Mouse (Mus musculus) skeletal muscle tissue, adult 2 months (tissue): Measurements from ENCODE around the gene Ccdc12.

ENCODE experiments used
- DNase-seq: peaks from one replicate; pipeline ENCODE4 v3.0.0-alpha.2; 2012; ENCODE audit warnings: low read depth, low spot score

Ccdc12 gene

GRCm38 (mm10) chr9:110656249-110657221, at the start of gene Ccdc12:
Ccdc12 (plus strand) TSS chr9:110656503.
- DNase-seq = peak; percentile 98

DNA sequence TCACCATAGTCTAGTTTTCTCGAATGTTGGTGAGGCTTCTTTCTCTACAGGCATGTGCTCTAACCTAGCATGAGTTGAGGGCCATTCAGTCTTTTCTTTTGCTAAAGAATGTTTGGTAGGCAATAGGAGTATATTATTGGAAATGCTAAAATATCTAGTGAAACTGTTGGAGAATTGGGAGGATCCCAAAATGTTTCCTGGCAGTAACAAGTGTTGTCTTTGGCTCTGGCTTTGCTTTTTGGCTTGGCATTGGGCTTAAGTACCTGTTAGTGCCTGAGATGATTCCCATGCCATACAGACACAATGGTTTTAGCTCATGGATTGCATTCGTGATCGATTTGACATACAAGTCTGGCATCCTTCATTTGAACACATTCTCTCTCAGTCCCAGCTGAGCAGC, 44.8 kb upstream of the Ccdc12 start:
- no peak for DNase-seq

- DNase-seq = no peak
Observed at GRCm38 (mm10) chr9:110617081-110617480, 39.2 kb upstream of the Ccdc12 start.

DNA sequence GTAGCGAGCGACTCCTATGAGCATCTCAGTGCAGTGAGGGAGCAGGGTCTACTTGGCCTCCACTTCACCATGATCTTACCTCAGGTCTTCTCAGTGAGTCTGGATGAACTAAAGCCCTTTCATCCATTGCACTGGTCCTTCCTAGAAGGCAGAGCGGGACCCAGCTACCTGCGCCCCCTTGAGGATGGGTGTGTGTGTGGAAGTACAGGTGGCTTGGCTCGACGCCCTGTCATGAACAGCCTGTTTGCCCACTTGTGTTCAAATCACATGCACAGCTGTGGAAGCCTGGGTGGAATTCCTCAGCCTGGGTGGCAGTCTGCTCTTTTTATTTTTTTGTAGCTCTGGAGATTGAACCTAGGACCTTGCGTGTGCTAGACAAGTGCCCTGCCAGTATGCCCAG, 36.1 kb upstream of the Ccdc12 start:
- no peak for DNase-seq

- DNase-seq = no peak
Observed at GRCm38 (mm10) chr9:110620685-110621084, 35.6 kb upstream of the Ccdc12 start.

DNA sequence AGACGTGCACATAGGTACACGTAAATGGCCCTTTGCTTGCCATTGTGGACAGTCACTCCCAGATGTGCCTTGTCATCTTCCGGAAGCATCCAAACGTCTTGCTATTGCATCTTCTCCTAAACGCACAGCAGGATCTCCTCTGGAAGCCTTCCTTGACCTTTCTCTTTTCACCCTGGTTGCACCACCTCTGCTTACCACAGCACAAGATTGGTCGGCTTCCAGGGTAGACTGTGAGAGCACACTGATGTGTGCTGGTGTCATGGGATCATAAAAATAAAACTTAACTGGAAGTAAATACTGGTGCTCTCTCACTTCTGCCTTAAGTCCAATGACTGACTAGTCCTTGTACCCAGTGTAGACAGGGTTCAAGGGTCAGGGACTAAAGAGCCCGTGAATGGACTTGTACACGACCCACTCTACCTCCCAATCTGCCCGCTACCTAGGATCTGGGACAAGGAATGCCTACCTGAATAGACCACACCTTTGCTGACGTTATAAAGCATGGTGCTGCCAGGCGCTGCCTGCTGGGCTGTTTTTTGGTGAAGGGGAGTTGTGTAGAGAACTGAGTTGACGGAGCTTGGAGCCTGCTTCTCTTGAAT, 33.6 kb upstream of the Ccdc12 start:
- DNase-seq = no peak

GRCm38 (mm10) chr9:110623416-110624195, 32.7 kb upstream of the Ccdc12 start:
- no peak for DNase-seq

DNA sequence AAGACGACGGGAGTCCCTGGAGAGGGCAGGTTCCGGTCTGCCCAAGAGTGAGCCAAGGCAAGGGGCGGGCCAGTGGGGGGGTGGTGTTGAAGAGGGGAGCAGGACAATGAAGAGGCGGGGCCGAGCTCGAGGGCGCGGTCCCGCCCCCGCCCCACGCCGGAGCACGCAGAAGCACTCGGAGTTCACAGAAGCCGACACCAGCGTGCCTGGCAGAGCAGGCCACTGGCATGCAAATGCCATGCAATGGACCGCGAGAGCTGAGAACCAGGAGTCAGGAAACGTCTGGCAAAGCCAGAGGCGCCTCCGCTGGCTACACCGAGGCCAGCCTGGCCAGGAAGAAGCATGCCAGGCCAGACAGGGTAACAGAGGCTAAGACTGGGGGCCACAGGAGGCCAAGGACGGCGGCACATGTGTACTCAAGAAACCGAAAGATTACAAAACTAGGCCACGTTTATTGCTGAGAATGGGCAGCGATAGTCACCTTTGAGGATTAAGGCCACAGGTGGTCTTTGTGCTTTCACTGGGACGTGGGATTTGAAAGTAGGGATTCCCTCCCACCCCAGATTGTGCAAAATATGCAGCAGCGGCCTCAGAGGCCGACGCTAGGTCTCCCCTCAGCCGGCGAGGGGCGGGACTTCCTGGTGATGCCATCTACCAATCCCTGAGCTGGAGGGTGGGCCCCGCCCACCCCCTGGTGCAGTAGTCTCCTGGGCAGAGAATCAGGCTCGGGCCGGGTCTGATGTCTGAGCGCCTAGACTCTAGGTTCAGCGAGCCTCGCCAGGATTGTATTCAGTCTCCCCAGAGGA, 31.7 kb upstream of the Ccdc12 start, which contains the start of gene Nradd:
Gene Nradd (minus strand): TSS at position 92 of the 806 bp plus-strand sequence.
- peak; percentile 85 for DNase-seq

DNA sequence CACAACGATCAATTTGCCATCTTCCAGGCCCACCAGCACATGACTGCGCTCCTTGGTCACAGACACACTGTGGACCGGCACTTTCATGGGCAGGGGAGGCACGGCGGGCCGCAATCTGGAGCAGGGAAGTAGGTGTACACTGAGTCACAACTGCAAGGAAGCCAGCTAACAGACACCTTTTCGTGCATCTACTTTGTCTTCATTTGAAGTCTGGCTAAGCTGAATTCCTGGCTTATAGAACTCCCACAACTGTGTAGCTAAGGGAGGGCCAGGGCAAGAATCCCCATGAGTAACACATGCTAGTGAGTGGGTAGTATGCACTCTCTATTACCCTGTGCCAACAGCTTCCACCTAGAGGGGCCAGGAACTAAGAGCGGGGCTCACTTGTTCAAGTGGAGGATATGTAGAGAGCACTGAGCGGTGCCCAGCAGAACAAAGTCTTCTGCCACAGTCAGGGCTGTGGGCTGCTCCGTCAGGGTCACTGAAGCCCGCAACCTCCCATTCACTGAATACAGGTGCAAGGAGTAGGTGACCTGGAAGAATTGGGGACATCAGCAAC, 30.9 kb upstream of the Ccdc12 start:
- no peak for DNase-seq

DNA sequence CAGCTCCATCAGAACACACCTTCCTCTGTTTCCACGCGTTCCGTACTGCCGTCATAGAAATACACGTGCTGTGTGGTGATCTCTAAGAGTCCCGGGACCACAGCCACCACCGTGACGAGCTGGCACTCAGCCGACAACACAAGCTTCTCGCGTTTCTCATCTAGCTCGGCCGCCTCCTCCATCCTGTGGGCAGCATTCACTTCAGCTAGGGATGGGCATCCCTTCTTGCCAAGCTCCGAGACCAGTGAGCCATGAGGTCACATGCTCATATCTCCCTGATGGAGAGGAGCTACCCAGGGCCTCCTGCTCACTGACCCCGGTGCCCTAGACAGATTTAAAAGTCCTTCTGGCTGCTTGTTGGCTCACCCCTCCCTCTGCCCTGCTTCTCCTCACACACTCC, 26.1 kb upstream of the Ccdc12 start:
- DNase-seq = no peak

- DNase-seq = no peak
Observed at GRCm38 (mm10) chr9:110631191-110631590, 25.1 kb upstream of the Ccdc12 start.

DNA sequence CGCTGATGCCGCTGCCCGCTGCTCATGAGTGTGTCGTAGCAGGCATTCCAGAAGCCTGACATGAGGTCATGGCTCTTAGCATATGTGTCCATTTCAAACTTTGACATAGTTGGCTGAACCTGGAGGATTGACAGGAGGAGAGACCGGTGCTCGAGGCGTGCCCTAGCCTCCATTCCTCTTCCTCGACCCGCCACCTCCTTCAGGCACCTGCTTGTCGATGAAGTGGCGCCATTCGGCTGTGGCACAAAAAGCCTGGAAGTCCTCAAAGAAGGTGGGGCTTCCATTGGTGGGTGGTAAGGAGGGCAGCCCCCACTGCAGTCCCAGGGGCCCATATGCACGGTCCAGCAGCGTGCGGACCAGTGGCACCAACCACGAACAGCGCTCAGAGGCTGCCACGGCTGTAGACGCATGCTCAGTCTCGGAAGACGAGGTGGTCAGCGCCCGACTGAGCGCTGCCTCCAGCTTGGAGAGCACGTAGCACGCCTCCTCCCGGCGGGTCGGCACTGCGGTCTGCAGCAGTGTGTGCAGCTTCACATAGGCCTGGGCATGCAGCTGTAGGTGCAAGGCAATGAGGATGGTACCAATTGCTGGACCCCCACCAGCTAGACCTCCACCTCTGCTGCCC, 24.5 kb upstream of the Ccdc12 start:
- DNase-seq = no peak

DNA sequence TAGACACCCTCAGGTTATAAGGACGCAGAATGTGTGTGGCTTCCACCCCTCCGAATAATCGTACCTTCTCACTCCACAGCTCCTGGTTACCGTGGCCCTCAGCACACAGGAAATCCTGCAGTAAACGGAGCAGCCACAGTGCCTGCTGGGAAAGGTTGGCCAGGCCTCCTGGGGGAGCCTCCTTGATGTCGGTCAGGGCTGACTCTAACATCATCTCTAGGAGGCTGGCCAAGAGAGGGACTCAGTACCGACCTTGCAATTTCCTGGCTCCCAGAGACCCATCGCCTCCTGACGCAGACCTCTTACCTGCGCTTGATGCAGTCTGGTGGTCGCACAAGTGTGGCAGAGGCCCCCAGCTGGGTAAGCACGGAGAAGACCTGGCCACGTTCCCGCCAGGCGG, 23.6 kb upstream of the Ccdc12 start:
- no peak for DNase-seq

- DNase-seq = no peak
Observed at GRCm38 (mm10) chr9:110633882-110634281, 22.4 kb upstream of the Ccdc12 start.

DNA sequence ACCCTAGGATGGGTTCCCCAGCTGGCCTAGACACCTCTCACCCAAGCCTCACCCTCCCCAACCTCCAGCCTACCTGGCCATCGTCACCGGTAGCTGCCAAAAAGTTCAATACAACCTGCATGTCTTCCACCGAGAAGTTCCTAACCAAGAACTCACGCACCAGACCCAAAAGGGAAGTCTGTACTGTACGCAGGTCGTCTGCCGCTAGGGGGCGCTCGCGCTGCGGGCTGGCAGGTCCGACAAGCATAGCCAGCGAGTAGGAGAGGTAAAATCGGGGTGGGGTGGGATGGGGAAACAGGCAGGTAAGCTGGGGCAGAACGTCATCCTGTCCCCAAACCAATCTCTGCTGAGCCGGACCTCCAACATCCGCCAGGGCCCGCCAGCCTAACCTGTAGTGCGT, 21.1 kb upstream of the Ccdc12 start:
- peak; percentile 74 for DNase-seq

DNA sequence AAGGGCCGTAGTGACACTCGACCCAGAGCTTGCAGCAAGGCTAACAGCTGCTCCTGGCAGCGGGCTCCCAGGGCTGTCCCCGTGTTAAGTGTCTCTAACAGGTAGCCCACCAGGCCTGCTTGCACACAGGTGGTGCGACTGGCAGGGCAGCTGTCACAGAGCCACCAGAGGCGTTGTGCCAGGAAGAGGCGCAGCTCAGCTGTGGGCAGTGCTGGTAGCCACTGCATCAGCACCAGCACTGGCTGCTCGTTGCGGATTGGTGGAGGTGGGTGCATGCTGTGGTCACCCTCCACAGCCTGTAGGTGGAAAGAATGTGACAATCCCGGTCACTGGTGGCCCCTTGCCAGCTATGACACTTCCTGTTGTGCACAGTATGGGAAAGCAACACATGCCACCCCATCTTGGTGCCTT, 17.7 kb upstream of the Ccdc12 start:
- no peak for DNase-seq

DNA sequence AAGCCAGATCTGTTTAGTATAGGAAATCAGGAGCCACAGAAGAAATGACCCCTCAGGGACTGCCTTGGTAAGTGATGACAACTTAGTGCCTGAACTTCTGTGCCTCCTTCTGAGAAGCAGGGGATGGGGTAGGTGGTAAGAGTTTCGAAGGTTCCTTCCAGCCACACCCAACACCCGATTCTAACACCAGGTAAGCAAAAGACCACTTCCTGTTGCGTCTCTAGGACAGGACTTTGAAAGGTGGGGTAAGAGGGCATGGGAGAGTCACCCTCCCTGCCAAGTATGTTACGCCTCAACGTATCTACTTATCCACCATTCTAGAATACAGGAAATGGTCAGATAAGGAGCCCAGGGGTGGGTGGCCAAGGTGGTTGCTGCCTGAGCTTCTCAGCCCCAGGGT, 15.3 kb upstream of the Ccdc12 start:
- DNase-seq = no peak

- no peak for DNase-seq
Observed at GRCm38 (mm10) chr9:110642812-110643524, 13.3 kb upstream of the Ccdc12 start.

- DNase-seq = no peak
Observed at GRCm38 (mm10) chr9:110643787-110644186, 12.5 kb upstream of the Ccdc12 start.

DNA sequence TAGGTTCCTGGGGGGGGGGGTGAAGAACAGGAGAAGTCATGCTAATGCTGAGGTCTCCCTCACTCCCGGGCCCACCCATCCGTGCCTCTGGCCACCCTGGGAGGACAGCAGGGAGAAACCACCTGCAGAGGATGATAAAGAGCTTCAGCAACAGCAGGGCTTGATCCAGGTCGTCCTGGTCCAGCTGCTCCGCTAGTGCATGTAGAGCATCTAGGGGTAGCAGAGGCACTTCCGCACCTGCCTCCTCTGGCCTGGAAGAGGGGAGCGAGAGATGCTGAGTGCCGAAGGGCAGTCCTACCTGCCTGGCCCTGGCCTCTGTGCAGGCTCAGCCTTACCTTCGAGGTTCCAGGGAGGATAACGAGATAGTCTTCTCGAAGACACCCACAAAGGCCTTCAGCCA, 12.0 kb upstream of the Ccdc12 start:
- no peak for DNase-seq
